Mouse (Mus musculus) liver, embryonic 11.5 days (tissue): ENCODE data around the gene Abhd17a. TPM values are rescaled to one million over a fixed set of nuclear protein-coding genes. Genes with fewer than 3 reads are reported as not detected.
"Not testable (repeated sequence)": the region's sequence is repeated elsewhere in the genome, so short reads cannot be mapped to it uniquely, and the experiment has no call there.

ENCODE experiments used
- ATAC-seq: fragments of 200-750 bp; cut with Nextera tagmentation; replicated peaks from 2 replicates; pipeline ENCODE4 v1.8.0; 2017; ENCODE audit warnings: moderate number of reproducible peaks, mild to moderate bottlenecking, moderate TSS enrichment, moderate library complexity; ENCODE audit not compliant: low FRiP score
- DNase-seq: peaks from one replicate; pipeline ENCODE4 v3.0.0-alpha.2; 2017; ENCODE audit warnings: low spot score
- H3K27ac ChIP-seq: fragments of 300-500 bp; sonication (generic); 2 replicates; pipeline ENCODE4 v1.5.1; 2014; ENCODE audit warnings: mild to moderate bottlenecking, low read depth, low read length, control low read depth
- H3K27me3 ChIP-seq: fragments of 300-500 bp; sonication (generic); replicated peaks from 2 replicates; pipeline ENCODE4 v1.6.1; 2014; ENCODE audit warnings: low read length, mixed read lengths; ENCODE audit not compliant: control insufficient read depth, insufficient read depth
- H3K36me3 ChIP-seq: fragments of 300-500 bp; sonication (generic); 2 replicates; pipeline ENCODE4 v1.6.1; 2014; ENCODE audit warnings: mild to moderate bottlenecking, low read length, moderate library complexity, mixed read lengths; ENCODE audit not compliant: control insufficient read depth, insufficient read depth
- H3K4me1 ChIP-seq: fragments of 300-500 bp; sonication (generic); replicated peaks from 2 replicates; pipeline ENCODE4 v1.6.1; 2014; ENCODE audit warnings: low read length, mixed read lengths; ENCODE audit not compliant: control insufficient read depth, insufficient read depth
- H3K4me2 ChIP-seq: fragments of 300-500 bp; sonication (generic); 2 replicates; pipeline ENCODE4 v1.6.1; 2014; ENCODE audit warnings: mild to moderate bottlenecking, control low read depth, moderate library complexity
- H3K4me3 ChIP-seq: fragments of 300-500 bp; sonication (generic); 2 replicates; pipeline ENCODE4 v1.5.1; 2014; ENCODE audit warnings: low read depth, low read length, control low read depth
- H3K9ac ChIP-seq: fragments of 300-500 bp; sonication (generic); 2 replicates; pipeline ENCODE4 v1.6.1; 2014; ENCODE audit warnings: low read depth, low read length, control low read depth
- H3K9me3 ChIP-seq: fragments of 300-500 bp; sonication (generic); 2 replicates; pipeline ENCODE4 v1.6.1; 2016; ENCODE audit warnings: low read length, inconsistent platforms, mixed read lengths; ENCODE audit not compliant: control insufficient read depth
- WGBS: fragments of 180-500 bp; shearing (Covaris S2); extraction: QIAGEN DNeasy Blood & Tissue Kit; methylation state at CpG from one replicate; pipeline ENCODE4 v1.1.7; 2014; 5-methylcytosine and 5-hydroxymethylcytosine counted together
- polyA plus RNA-seq: library from polyadenylated mRNA; unstranded; fragments of >200 nt; fragmentation: Nextera tagmentation; extraction: Ambion mirVana; gene quantifications from 2 replicates; pipeline ENCODE4 v1.2.1, GENCODE M21; 2014

The Abhd17a gene
- polyA plus RNA-seq, 1 experiment from 2014 or later, result 96.5 TPM

DNA sequence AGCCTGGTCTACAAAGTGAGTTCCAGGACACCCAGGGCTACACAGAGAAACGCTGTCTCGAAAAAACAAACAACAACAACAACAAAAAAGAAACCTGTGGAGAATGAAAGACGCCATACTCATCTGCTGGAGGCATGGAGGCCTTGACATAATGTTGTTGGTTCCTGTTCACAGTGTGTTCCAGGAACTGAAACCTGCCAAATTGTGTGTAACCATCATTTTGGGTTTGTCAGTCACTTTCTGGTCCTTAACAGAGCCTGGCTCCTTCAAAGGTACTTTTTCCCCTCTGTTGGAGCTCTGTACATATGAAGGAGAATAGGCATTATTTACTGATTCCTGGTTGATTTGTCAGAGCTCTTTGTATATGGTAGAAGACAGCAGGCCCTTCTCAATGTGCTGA is 21.8 kb upstream of the Abhd17a start:
- no peak overlapping the region for H3K27ac ChIP-seq
- peaks cover 43% of the 10 kb centered on the region for H3K36me3 ChIP-seq
- no peak for ATAC-seq

DNA sequence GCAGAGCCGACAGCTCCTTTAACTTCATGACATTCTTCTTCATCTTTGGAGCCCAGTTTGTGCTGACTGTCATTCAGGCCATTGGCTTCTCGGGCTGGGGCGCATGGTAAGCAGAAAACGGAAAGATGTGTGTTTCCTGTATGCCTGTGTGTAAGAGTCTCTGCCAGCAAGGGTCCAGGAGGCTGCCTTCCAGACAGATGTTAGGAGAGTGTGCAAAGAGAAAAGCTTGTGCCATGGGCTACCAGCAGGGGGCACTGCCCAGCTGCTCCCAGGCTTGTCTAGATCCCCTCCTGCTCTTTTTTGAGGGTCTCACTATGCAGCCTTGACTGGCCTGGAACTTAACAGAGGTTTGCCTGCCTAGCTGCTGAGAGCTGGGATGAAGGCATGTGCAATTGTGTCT is 20.9 kb upstream of the Abhd17a start:
- peak; percentile 60; the same call in 1 of the 2 replicates for ATAC-seq
- Histone ChIP-seq H3K36me3 (peaks cover 52% of the 10 kb centered on the region), H3K4me3 (no peak overlapping the region)

More for the DNA sequence above, 21.8 kb upstream of the Abhd17a start:
- 88% methylated on average over 3 of the region's 3 CpGs for WGBS
- no peak overlapping the region for H3K4me2 ChIP-seq
- no peaks in the 10 kb centered on the region for H3K9me3 ChIP-seq
- H3K27me3 ChIP-seq, result no peaks in the 10 kb centered on the region
- DNase-seq, result no peak
- H3K9ac ChIP-seq, result no peak overlapping the region
- no peaks in the 10 kb centered on the region for H3K4me1 ChIP-seq
- H3K4me3 ChIP-seq, result no peak overlapping the region

DNA sequence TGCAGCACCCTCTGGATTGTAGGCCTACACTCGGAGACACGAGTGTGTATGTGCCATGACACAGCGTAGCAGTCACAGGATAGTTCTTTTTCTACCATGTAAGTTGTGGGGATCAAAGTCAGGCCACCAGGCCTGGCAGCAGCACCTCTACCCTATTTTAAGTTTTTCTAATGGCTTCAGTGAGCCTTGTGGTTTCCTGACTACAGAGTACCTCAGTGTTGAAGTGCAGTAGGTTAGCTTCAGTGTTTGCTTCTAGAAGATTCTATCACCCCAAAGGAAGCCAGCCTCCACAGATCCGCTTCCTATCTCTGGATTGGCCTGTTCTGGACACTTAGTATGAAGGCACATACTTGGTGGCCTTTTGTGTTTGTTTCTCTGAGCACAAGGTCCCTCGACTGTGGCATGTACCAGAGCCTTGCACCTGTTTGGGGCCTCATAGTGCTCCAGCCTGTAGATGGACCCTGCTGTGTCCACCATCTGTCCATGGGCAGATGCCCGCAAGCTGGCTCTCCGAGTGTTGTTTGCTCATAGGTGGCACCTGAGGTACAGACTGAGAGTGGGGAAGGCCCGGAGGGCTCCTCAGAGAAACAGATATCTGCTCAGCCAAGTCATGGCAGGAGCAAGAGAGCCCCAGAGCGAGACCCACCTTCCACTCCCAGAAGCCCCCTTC is 20.1 kb upstream of the Abhd17a start:
- peaks cover 54% of the 10 kb centered on the region for H3K36me3 ChIP-seq
- 86% methylated on average over 9 of the region's 9 CpGs for WGBS

More for the DNA sequence above, 20.9 kb upstream of the Abhd17a start:
- Histone ChIP-seq H3K4me1 (peaks cover 5% of the 10 kb centered on the region; the same call in 1 of the 2 replicates), H3K27ac (no peak overlapping the region), H3K27me3 (no peaks in the 10 kb centered on the region), H3K4me2 (no peak overlapping the region), H3K9ac (peak overlapping the region; percentile 1; the same call in 1 of the 2 replicates), H3K9me3 (no peaks in the 10 kb centered on the region)
- no peak for DNase-seq
- 51% methylated on average over 4 of the region's 4 CpGs for WGBS

DNA sequence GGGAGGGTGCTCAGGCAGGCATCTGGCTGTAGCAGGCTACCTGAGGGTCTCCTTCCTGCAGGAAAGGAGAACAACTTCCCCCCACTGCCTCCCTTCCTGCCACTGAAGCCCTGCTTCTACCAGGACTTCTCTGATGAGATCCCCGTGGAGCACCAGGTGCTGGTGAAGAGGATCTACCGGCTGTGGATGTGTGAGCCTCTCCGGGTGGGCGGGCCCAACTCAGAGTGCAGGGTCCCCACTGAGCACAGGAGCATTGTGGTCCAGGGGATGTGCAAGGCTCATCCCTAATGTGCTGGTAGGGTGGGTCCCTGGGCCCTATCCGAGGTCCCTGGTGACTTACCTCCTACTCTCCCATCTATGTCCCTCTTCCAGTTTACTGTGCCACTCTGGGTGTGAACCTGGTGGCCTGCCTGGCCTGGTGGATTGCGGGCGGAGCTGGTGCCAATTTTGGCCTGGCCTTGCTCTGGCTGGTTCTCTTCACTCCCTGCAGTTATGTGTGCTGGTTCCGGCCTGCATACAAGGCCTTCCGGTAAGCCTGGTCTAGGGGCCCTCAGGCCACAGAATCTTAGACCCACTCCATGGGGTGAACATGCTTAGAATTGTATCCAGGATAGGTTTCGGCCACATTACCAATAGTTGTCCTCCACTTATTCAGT is 19.3 kb upstream of the Abhd17a start:
- WGBS, result 91% methylated on average over 10 of the region's 10 CpGs
- DNase-seq, result no peak
- Histone ChIP-seq H3K4me3 (no peak overlapping the region), H3K27ac (no peak overlapping the region), H3K36me3 (peaks cover 48% of the 10 kb centered on the region), H3K9ac (no peak overlapping the region), H3K9me3 (no peaks in the 10 kb centered on the region), H3K27me3 (no peaks in the 10 kb centered on the region), H3K4me2 (no peak overlapping the region), H3K4me1 (peaks cover 12% of the 10 kb centered on the region)
- no peak for ATAC-seq

More for the DNA sequence above, 20.1 kb upstream of the Abhd17a start:
- no peak overlapping the region for H3K4me2 ChIP-seq
- H3K4me3 ChIP-seq, result 0 out of 2 replicates have a peak overlapping the region, but pooled peaks have one; percentile 5
- no peak overlapping the region; the same call in 1 of the 2 replicates for H3K9ac ChIP-seq
- ATAC-seq (no peak), DNase-seq (no peak)
- H3K9me3 ChIP-seq, result no peaks in the 10 kb centered on the region
- H3K27me3 ChIP-seq, result no peaks in the 10 kb centered on the region
- peaks cover 5% of the 10 kb centered on the region; the same call in 1 of the 2 replicates for H3K4me1 ChIP-seq
- H3K27ac ChIP-seq, result no peak overlapping the region

DNA sequence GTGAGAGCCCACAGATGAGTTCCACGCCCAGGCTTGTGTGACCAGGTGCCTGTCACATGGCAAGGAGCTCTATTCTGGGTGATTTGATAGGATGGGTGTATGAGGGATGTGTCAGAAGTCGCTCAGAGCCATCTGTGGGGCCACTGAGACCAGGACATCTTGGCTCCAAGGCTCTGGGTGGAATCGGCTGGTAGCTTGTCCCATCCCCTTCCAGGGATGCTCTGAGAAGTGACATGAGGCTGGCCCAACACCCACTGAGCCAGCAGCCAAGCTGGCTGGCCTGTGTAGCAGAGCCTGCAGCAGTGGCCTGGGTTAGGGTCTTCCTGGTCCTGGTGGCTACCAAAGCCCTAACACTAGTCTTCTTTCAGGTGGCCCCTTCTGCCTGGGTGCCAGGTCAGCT is 18.3 kb upstream of the Abhd17a start:
- DNase-seq (no peak), ATAC-seq (no peak)
- Histone ChIP-seq H3K4me2 (no peak overlapping the region), H3K36me3 (peaks cover 43% of the 10 kb centered on the region), H3K27me3 (no peaks in the 10 kb centered on the region), H3K27ac (no peak overlapping the region), H3K4me1 (peaks cover 21% of the 10 kb centered on the region), H3K9ac (no peak overlapping the region), H3K9me3 (no peaks in the 10 kb centered on the region), H3K4me3 (no peak overlapping the region)
- WGBS, result 91% methylated on average over 3 of the region's 3 CpGs

DNA sequence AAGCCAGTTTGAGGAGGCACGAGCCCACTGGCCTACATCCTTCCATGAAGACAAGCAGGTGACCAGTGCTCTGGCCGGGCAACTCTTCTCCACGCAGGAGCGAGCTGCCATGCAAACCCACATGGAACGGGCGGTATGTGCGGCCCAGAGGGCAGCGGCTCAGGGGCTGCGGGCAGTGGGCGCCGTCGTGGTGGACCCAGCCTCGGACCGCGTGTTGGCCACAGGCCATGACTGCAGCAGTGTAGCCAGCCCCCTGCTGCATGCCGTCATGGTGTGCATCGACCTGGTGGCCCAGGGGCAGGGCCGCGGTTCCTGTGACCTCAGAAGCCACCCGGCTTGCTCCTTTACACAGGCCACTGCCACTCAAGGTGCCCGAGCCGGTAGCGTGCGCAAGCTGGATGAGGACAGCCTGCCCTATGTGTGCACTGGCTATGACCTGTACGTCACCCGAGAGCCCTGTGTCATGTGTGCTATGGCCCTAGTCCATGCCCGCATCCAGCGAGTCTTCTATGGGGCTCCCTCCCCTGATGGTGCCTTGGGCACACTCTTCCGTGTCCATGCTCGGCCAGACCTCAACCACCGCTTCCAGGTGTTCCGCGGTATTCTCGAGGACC is 16.7 kb upstream of the Abhd17a start:
- Histone ChIP-seq H3K9me3 (no peaks in the 10 kb centered on the region), H3K27ac (no peak overlapping the region), H3K36me3 (peaks cover 36% of the 10 kb centered on the region), H3K4me3 (no peak overlapping the region), H3K27me3 (no peaks in the 10 kb centered on the region), H3K4me2 (no peak overlapping the region), H3K9ac (no peak overlapping the region), H3K4me1 (peaks cover 27% of the 10 kb centered on the region)
- 94% methylated on average over 34 of the region's 34 CpGs for WGBS
- DNase-seq (no peak), ATAC-seq (no peak)

DNA sequence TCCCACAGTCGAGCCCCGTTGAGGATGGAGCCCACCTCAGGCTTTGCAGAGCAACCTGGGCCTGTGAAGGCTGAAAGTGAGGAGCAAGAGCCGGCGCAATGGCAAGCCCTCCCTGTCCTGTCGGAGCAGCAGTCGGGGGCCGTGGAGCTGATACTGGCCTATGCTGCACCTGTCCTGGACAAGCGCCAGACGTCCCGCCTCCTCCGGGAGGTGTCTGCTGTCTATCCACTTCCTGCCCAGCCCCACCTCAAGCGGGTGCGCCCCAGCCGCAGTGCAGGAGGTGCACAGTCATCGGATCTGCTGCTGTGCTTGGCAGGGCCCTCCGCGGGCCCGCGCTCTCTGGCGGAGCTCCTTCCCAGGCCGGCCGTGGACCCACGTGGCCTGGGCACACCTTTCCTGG is 16.2 kb upstream of the Abhd17a start:
- DNase-seq, result no peak
- no peak for ATAC-seq
- Histone ChIP-seq H3K4me3 (no peak overlapping the region), H3K4me2 (no peak overlapping the region), H3K9ac (no peak overlapping the region; the same call in 1 of the 2 replicates), H3K36me3 (peaks cover 36% of the 10 kb centered on the region), H3K27me3 (no peaks in the 10 kb centered on the region), H3K4me1 (peaks cover 30% of the 10 kb centered on the region), H3K9me3 (no peaks in the 10 kb centered on the region), H3K27ac (no peak overlapping the region)
- 91% methylated on average over 23 of the region's 23 CpGs for WGBS

DNA sequence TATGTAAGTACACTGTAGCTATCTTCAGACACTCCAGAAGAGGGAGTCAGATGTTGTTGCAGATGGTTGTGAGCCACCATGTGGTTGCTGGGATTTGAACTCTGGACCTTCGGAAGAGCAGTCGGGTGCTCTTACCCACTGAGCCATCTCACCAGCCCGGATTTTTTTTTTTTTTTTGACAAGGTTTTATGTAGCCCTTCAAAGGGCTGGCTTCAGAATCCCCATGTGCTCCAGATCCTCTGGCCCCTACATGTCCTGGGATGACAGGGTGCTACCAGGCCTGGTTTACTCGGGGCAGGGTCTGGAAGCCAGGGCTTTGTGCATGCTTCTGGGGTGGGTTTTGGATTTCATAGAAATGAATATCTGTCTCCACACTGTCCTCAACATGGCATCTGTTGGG is 15.6 kb upstream of the Abhd17a start, which contains the start of gene Gm49322:
Gene Gm49322, plus strand, starts transcription at position 301 of the 400 bp plus-strand sequence.
- Histone ChIP-seq H3K4me1 (peaks cover 32% of the 10 kb centered on the region), H3K9ac (peak within 1 kb of the TSS; percentile 49), H3K36me3 (peaks cover 36% of the 10 kb centered on the region), H3K4me2 (peak within 1 kb of the TSS; percentile 73), H3K27ac (peak within 1 kb of the TSS; percentile 87)
- DNase-seq, H3K27me3 ChIP-seq, ATAC-seq, H3K4me3 ChIP-seq, H3K9me3 ChIP-seq: not testable (repeated sequence)
- WGBS, result 90% methylated on average over 3 of the region's 4 CpGs
